Mouse (Mus musculus): ENCODE measurements around the gene Gm11011. TPM values are rescaled to one million over a fixed set of nuclear protein-coding genes. Genes with fewer than 3 reads are reported as not detected.

The Gm11011 gene
- polyA plus RNA-seq, 1 experiment from 2014 or later = not detected

Other genes starting within 250 kb of the Gm11011 start
- 8.5 and 9.3 TPM in 2 replicates for gene Tshz2, start 45.3 kb upstream of the Gm11011 start, polyA plus RNA-seq (2014; fragmentation: Nextera tagmentation; extraction: Ambion mirVana)

Measured in embryonic facial prominence, embryonic 14.5 days (tissue).